Mouse (Mus musculus) gastrocnemius, postnatal 4 days (tissue): ENCODE results near the gene Smim14. TPM values are rescaled to one million over a fixed set of nuclear protein-coding genes. Genes with fewer than 3 reads are reported as not detected.
"Not testable (repeated sequence)": the region's sequence is repeated elsewhere in the genome, so short reads cannot be mapped to it uniquely, and the experiment has no call there.

ENCODE experiments used
- DNase-seq, 2 experiments: peaks; one replicate each; pipeline ENCODE4 v3.0.0; 2021 to 2022; ENCODE audit warnings: low spot score in 2 of 2, mixed read lengths in 2 of 2
- long read RNA-seq, 2 experiments: library from polyadenylated mRNA; stranded (forward); transcript quantifications; one replicate each; pipeline ENCODE4 v2.0.0; 2021
- total RNA-seq, 2 experiments: library from RNA; stranded (reverse); gene quantifications; 2 replicates each; pipeline ENCODE4 v1.2.3; 2021

The Smim14 gene
- total RNA-seq: 10 to 100 TPM; 63.6 to 70.2 TPM
- long read RNA-seq, experiment 1, full-length matches to known transcripts: 39 of 61 reads
- long read RNA-seq, experiment 1, partial matches to known transcripts: 4 of 61 reads
- long read RNA-seq, experiment 1, other reads (novel, unspliced or antisense): 18 of 61 reads
- long read RNA-seq, experiment 2, full-length matches to known transcripts: 67 of 88 reads
- long read RNA-seq, experiment 2, partial matches to known transcripts: 5 of 88 reads
- long read RNA-seq, experiment 2, other reads (novel, unspliced or antisense): 16 of 88 reads

GRCm38 (mm10) chr5:65536751-65537419 lies at the start of gene Smim14, which contains the start of gene Ube2k:
Gene Smim14, minus strand, starts transcription at chr5:65537184.
Gene Ube2k, plus strand, starts transcription at chr5:65537233.
- peak; percentile 94 to 95 for DNase-seq

- no peak for DNase-seq
Observed at GRCm38 (mm10) chr5:65586291-65586690, 49.3 kb upstream of the Smim14 start.

GRCm38 (mm10) chr5:65578545-65578944 lies 41.6 kb upstream of the Smim14 start:
- no peak for DNase-seq

GRCm38 (mm10) chr5:65575896-65576295 lies 38.9 kb upstream of the Smim14 start:
- no peak for DNase-seq

- no peak for DNase-seq
Observed at GRCm38 (mm10) chr5:65574876-65575275, 37.9 kb upstream of the Smim14 start.

GRCm38 (mm10) chr5:65565486-65565885 lies 28.5 kb upstream of the Smim14 start:
- no peak for DNase-seq

GRCm38 (mm10) chr5:65561125-65561893 lies 24.3 kb upstream of the Smim14 start:
- no peak for DNase-seq

- DNase-seq: no peak
Observed at GRCm38 (mm10) chr5:65557109-65557508, 20.1 kb upstream of the Smim14 start.

GRCm38 (mm10) chr5:65549677-65550076 lies 12.7 kb upstream of the Smim14 start:
- no peak for DNase-seq

- DNase-seq: no peak
Observed at GRCm38 (mm10) chr5:65544616-65545015, 7.6 kb upstream of the Smim14 start.

GRCm38 (mm10) chr5:65543491-65543890 lies 6.5 kb upstream of the Smim14 start:
- DNase-seq: no peak

GRCm38 (mm10) chr5:65541889-65542288 lies 4.9 kb upstream of the Smim14 start:
- DNase-seq: no peak

- no peak for DNase-seq
Observed at GRCm38 (mm10) chr5:65539786-65540185, 2.8 kb upstream of the Smim14 start.

- no peak for DNase-seq
Observed at GRCm38 (mm10) chr5:65538829-65539228, 1.8 kb upstream of the Smim14 start.

- DNase-seq: no peak
Observed at GRCm38 (mm10) chr5:65538121-65538520, 1.1 kb upstream of the Smim14 start.

- peak; percentile 41 to 62 for DNase-seq
Observed at GRCm38 (mm10) chr5:65537420-65538071, 562 bp upstream of the Smim14 start.

- not testable (repeated sequence) for DNase-seq
Observed at GRCm38 (mm10) chr5:65536068-65536465, 917 bp downstream of the Smim14 start.

GRCm38 (mm10) chr5:65535457-65536067 lies 1.4 kb downstream of the Smim14 start:
- DNase-seq: no peak

GRCm38 (mm10) chr5:65534496-65534895 lies 2.5 kb downstream of the Smim14 start:
- no peak for DNase-seq

- DNase-seq: no peak
Observed at GRCm38 (mm10) chr5:65531283-65531682, 5.7 kb downstream of the Smim14 start.
